Mouse (Mus musculus) myocyte (in vitro differentiated cells): Measurements from ENCODE around the gene Ms4a2. TPM values are rescaled to one million over a fixed set of nuclear protein-coding genes. Genes with fewer than 3 reads are reported as not detected.

Experiments
- H3K27me3 ChIP-seq: one replicate; pipeline ENCODE4 v1.6.1; 2011; ENCODE audit not compliant: control insufficient read depth, insufficient read depth, insufficient read length
- H3K36me3 ChIP-seq: one replicate; pipeline ENCODE4 v1.6.1; 2011; ENCODE audit not compliant: control insufficient read depth, insufficient read depth
- H3K4me2 ChIP-seq: one replicate; pipeline ENCODE4 v1.6.1; 2011; ENCODE audit warnings: low read depth, control low read depth
- H3K4me3 ChIP-seq: one replicate; pipeline ENCODE4 v1.5.1; 2011; ENCODE audit warnings: mild to moderate bottlenecking, control low read depth, moderate library complexity
- H3K79me2 ChIP-seq: one replicate; pipeline ENCODE4 v1.6.1; 2011; ENCODE audit not compliant: control insufficient read depth, insufficient read depth
- H3ac ChIP-seq: one replicate; pipeline ENCODE4 v1.6.1; 2011; ENCODE audit not compliant: control insufficient read depth, insufficient read length
- E2F4 ChIP-seq: IDR thresholded peaks from one replicate; pipeline ENCODE4 v1.6.1; 2011; ENCODE audit warnings: mild to moderate bottlenecking, control low read depth, moderate library complexity; ENCODE audit not compliant: insufficient read depth
- MAX ChIP-seq: IDR thresholded peaks from one replicate; pipeline ENCODE4 v1.6.1; 2011; ENCODE audit warnings: low read depth, mild to moderate bottlenecking, control low read depth
- MYOD1 ChIP-seq, 3 experiments: IDR thresholded peaks; one replicate each; pipeline ENCODE4 v1.6.1; 2011; ENCODE audit warnings: control low read depth in 2 of 3, low read depth in 2 of 3, mild to moderate bottlenecking in 2 of 3, moderate library complexity in 1 of 3; ENCODE audit not compliant: insufficient read length in 2 of 3, control insufficient read depth in 1 of 3
- MYOG ChIP-seq, 3 experiments: IDR thresholded peaks; one replicate each; pipeline ENCODE4 v1.6.1; 2011; ENCODE audit warnings: control low read depth in 2 of 3, low read depth in 2 of 3, mild to moderate bottlenecking in 2 of 3; ENCODE audit not compliant: insufficient read length in 2 of 3, control insufficient read depth in 1 of 3, insufficient read depth in 1 of 3
- POLR2A ChIP-seq: IDR thresholded peaks from one replicate; pipeline ENCODE4 v1.6.1; 2011; ENCODE audit warnings: low read depth, mild to moderate bottlenecking, control low read depth, moderate library complexity; ENCODE audit not compliant: insufficient read length
- POLR2AphosphoS2 ChIP-seq: IDR thresholded peaks from one replicate; pipeline ENCODE4 v1.6.1; 2011; ENCODE audit warnings: low read depth, control low read depth; ENCODE audit not compliant: insufficient read length
- REST ChIP-seq: IDR thresholded peaks from one replicate; pipeline ENCODE4 v1.6.1; 2011; ENCODE audit warnings: mild to moderate bottlenecking, control low read depth, moderate library complexity; ENCODE audit not compliant: insufficient read depth, insufficient read length
- SRF ChIP-seq: IDR thresholded peaks from one replicate; pipeline ENCODE4 v1.6.1; 2011; ENCODE audit warnings: low read depth; ENCODE audit not compliant: control insufficient read depth, insufficient read length
- TCF12 ChIP-seq: IDR thresholded peaks from one replicate; pipeline ENCODE4 v1.6.1; 2011; ENCODE audit warnings: mild to moderate bottlenecking, control low read depth; ENCODE audit not compliant: poor library complexity, insufficient read depth, severe bottlenecking
- TCF3 ChIP-seq: IDR thresholded peaks from one replicate; pipeline ENCODE4 v1.6.1; 2011; ENCODE audit warnings: low read depth, control low read depth; ENCODE audit not compliant: insufficient read length
- USF1 ChIP-seq: IDR thresholded peaks from one replicate; pipeline ENCODE4 v1.6.1; 2011; ENCODE audit warnings: low read depth, mild to moderate bottlenecking, control low read depth, moderate library complexity
- polyA plus RNA-seq: library from polyadenylated mRNA; unstranded; fragments of >200 nt; fragmentation: generic; extraction: Trizol; gene quantifications from one replicate; pipeline ENCODE4 v1.2.1, GENCODE M21; 2012; ENCODE audit warnings: missing spikeins

Ms4a2 gene
- polyA plus RNA-seq, 1 experiment = not detected

DNA sequence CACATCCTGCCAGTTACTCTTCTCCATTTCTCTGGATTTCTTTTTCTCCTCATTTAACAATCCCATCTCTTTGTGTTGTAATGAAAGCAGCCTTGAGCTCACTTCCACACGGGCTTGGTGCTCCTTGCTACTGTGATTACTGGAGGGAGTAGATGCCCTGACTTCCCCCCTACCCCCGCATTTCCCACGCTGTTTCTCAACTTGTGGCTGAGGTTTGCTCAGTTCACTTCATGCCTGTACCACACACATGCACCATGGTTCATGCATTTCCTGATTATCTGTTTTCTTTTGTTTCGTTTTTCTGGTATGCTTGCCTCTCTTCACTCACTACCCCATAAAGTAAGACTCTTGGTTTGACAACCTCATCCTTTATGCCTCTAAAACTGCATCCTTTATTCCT lies 34.3 kb downstream of the Ms4a2 start:
- Histone ChIP-seq H3K27me3 (no peaks in the 10 kb centered on the region), H3K4me2 (no peak overlapping the region), H3K36me3 (no peaks in the 10 kb centered on the region), H3K4me3 (no peak overlapping the region), H3K79me2 (no peaks in the 10 kb centered on the region), H3ac (no peak overlapping the region)
- TF ChIP-seq TCF12 (no peak), POLR2A (no peak), USF1 (no peak), REST (no peak), POLR2AphosphoS2 (no peak), TCF3 (no peak), SRF (no peak), MYOG (IDR thresholded peaks at IDR 0.05; ENCODE audit: control insufficient read depth in 1 of 3, insufficient read depth in 1 of 3, insufficient read length in 2 of 3, low read depth in 2 of 3) (no peak), MAX (no peak)

DNA sequence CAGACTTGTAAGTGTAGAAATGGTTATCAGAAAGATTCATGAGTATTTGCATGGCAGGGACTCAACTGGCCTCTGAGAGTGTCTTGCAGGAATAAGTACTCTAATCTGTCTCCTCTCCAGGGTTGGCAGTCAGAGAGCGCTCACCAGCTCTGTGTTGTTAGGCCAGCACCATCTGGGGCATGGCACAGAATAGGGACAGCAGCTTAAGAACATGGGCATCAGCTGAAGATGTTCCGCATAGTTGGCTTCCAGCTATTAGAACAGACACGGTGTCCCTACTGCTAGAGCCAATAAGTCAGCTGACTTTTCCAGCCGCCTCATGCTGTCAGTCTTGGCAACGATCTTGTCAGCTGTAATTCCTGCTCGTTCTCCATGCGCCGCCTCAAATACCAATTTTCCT lies 48.6 kb downstream of the Ms4a2 start:
- Histone ChIP-seq H3K79me2 (no peaks in the 10 kb centered on the region), H3K36me3 (no peaks in the 10 kb centered on the region), H3K27me3 (no peaks in the 10 kb centered on the region), H3K4me2 (no peak overlapping the region), H3K4me3 (no peak overlapping the region), H3ac (no peak overlapping the region)
- TF ChIP-seq REST (no peak), TCF12 (no peak), POLR2AphosphoS2 (no peak), MYOD1 (IDR thresholded peaks at IDR 0.05; ENCODE audit: control insufficient read depth in 1 of 3, insufficient read length in 2 of 3, low read depth in 2 of 3) (no peak), USF1 (no peak), E2F4 (no peak), TCF3 (no peak)

Other genes with a start within 250 kb of the Ms4a2 start
- not detected for gene Ms4a4a, start 248.2 kb downstream of the Ms4a2 start, polyA plus RNA-seq
- gene Ms4a4c, start 218.9 kb downstream of the Ms4a2 start, polyA plus RNA-seq = not detected
- not detected for gene Ms4a4b, start 180.2 kb downstream of the Ms4a2 start, polyA plus RNA-seq
- not detected for gene Ms4a6c, start 154.4 kb downstream of the Ms4a2 start, polyA plus RNA-seq
- gene Gm8369, start 137.8 kb downstream of the Ms4a2 start, polyA plus RNA-seq = not detected
- not detected for gene Ms4a6b, start 107.2 kb downstream of the Ms4a2 start, polyA plus RNA-seq
- gene Ms4a4d, start 86.9 kb downstream of the Ms4a2 start, polyA plus RNA-seq = 0.08 TPM
- gene Ms4a6d, start 18.9 kb downstream of the Ms4a2 start, polyA plus RNA-seq = 0.08 TPM
- not detected for gene Ms4a3, start 17.1 kb upstream of the Ms4a2 start, polyA plus RNA-seq
- gene Oosp2, start 36.8 kb upstream of the Ms4a2 start, polyA plus RNA-seq = not detected
- gene Oosp1, start 67.4 kb upstream of the Ms4a2 start, polyA plus RNA-seq = not detected
- gene Oosp3, start 73.3 kb upstream of the Ms4a2 start, polyA plus RNA-seq = not detected
- gene Gif, start 123.8 kb upstream of the Ms4a2 start, polyA plus RNA-seq = not detected
- gene Mrpl16, start 146.7 kb upstream of the Ms4a2 start, polyA plus RNA-seq = 47.9 TPM
- gene Stx3, start 195.7 kb upstream of the Ms4a2 start, polyA plus RNA-seq = 3.3 TPM
- gene Olfr1417, start 215.5 kb upstream of the Ms4a2 start, polyA plus RNA-seq = not detected
- not detected for gene Olfr1418, start 237.3 kb upstream of the Ms4a2 start, polyA plus RNA-seq